Mouse (Mus musculus): Measurements from ENCODE around the gene Smoc1.

Smoc1 gene

DNA sequence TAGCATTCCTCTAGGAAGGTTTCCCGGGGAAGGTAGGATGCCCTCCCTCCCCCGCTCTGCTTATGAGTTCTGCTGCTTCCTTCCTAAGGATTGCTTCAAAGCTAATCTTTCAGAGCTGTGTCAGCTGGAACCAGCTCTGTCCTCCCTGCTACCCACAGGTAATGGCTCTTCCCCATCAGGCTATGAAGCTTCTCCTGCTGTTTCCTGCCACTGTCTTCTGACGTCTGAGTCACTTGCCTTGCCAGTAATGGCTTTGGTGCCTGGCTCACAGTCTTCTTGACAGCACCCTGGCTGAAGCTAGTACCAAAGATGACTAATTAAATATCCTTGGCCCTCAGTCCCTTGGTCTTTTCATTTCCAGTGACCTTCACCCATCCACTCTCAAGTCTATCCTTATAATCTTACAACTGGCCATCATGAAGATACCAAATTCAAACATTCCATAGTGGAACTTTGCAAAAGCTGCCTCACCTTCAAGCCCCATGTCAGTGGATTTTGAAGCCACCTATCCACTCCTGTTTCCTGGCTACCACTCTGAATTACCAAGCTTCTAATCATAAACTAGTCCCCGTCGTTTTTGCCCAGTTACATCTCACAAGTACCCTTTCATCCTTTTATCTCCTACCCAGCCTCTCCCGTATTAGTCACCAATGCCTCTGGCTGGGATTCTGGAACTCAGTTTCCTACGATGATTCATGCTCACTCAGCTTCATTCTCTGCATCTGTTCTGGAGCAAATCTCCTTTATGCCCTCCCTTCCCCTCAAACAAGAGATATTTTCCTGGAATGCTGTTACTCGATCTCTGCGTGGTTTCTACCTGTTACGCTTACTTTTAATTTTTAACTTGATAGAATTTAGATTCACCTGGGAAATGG, 209.1 kb downstream of the Smoc1 start:
- no peak for DNase-seq
